Mouse (Mus musculus): ENCODE measurements around the gene Bcl2l15. TPM values are rescaled to one million over a fixed set of nuclear protein-coding genes. Genes with fewer than 3 reads are reported as not detected.
A peak's percentile ranks its signal among the peaks of the same experiment; 100 is the strongest.

Bcl2l15 gene
- total and polyA plus RNA-seq, 3 experiments = 0.11 TPM; not detected in 2

- Histone ChIP-seq H3K4me3 (ENCODE audit: control insufficient read depth in 1 of 2, insufficient read depth in 1 of 2, low read depth in 2 of 2, low read length in 2 of 2) (no peak overlapping the region), H3K27ac (ENCODE audit: control insufficient read depth, low read depth, low read length) (no peak overlapping the region), H3K4me1 (ENCODE audit: control insufficient read depth in 1 of 2, insufficient read depth in 2 of 2, low read length in 2 of 2) (peaks cover 23 to 36% of the 10 kb centered on the region in 2 experiments), H3K27me3 (ENCODE audit: control insufficient read depth in 1 of 2, insufficient read depth in 2 of 2, low read length in 2 of 2) (no peaks in the 10 kb centered on the region), H3K36me3 (ENCODE audit: control insufficient read depth in 1 of 2, insufficient read depth in 2 of 2, low read length in 2 of 2) (peaks cover 0 to 40% of the 10 kb centered on the region in 2 experiments), H3K9ac (ENCODE audit: control insufficient read depth, low read depth, low read length, poor library complexity, severe bottlenecking) (no peak overlapping the region), H3K9me3 (replicated peaks; ENCODE audit: insufficient read depth, low read length) (no peaks in the 10 kb centered on the region), H3K79me2 (ENCODE audit: control insufficient read depth, insufficient read depth, low read length, poor library complexity) (peaks cover 21% of the 10 kb centered on the region)
- TF ChIP-seq EP300 (IDR thresholded peaks at IDR 0.05; ENCODE audit: low read depth in 1 of 2, low read length in 2 of 2) (no peak), MYC (IDR thresholded peaks at IDR 0.05; ENCODE audit: low read depth, low read length) (no peak), BHLHE40 (IDR thresholded peaks at IDR 0.05; ENCODE audit: borderline replicate concordance, low read depth, low read length) (no peak), RCOR1 (IDR thresholded peaks at IDR 0.05; ENCODE audit: low read depth, low read length) (no peak), MYB (IDR thresholded peaks at IDR 0.05; ENCODE audit: low read depth, low read length) (no peak), RAD21 (IDR thresholded peaks at IDR 0.05; ENCODE audit: low read depth, low read length) (no peak), MAX (IDR thresholded peaks at IDR 0.05; ENCODE audit: low read length) (no peak), POLR2AphosphoS2 (IDR thresholded peaks at IDR 0.05; ENCODE audit: low read length) (no peak), SMC3 (IDR thresholded peaks at IDR 0.05; ENCODE audit: low read depth, low read length) (no peak), MXI1 (IDR thresholded peaks at IDR 0.05; ENCODE audit: low read depth, low read length) (no peak)
- no peak for DNase-seq (ENCODE audit: low read depth, low spot score)
Observed at GRCm38 (mm10) chr3:103805671-103806070, 26.7 kb upstream of the Bcl2l15 start.

GRCm38 (mm10) chr3:103808891-103809798, 23.3 kb upstream of the Bcl2l15 start, which contains the start of the genes Dclre1b, Ap4b1 and Gm43064:
Gene Dclre1b (minus strand): TSS chr3:103809444.
Gene Ap4b1 (plus strand): TSS chr3:103809520.
Gene Gm43064 (plus strand): TSS chr3:103809573.
- Histone ChIP-seq H3K9ac (ENCODE audit: control insufficient read depth, low read depth, low read length, poor library complexity, severe bottlenecking) (peak within 1 kb of the TSS; percentile 100), H3K9me3 (replicated peaks; ENCODE audit: insufficient read depth, low read length) (no peaks in the 10 kb centered on the region), H3K4me1 (ENCODE audit: control insufficient read depth in 1 of 2, insufficient read depth in 2 of 2, low read length in 2 of 2) (peaks cover 4 to 9% of the 10 kb centered on the region in 2 experiments; a peak in 3 of 4 replicates), H3K79me2 (ENCODE audit: control insufficient read depth, insufficient read depth, low read length, poor library complexity) (peaks cover 19% of the 10 kb centered on the region), H3K27ac (ENCODE audit: control insufficient read depth, low read depth, low read length) (peak within 1 kb of the TSS; percentile 97), H3K36me3 (ENCODE audit: control insufficient read depth in 1 of 2, insufficient read depth in 2 of 2, low read length in 2 of 2) (peaks cover 0 to 16% of the 10 kb centered on the region in 2 experiments), H3K4me3 (ENCODE audit: control insufficient read depth in 1 of 2, insufficient read depth in 1 of 2, low read depth in 2 of 2, low read length in 2 of 2) (peak within 1 kb of the TSS; percentile 83 to 100), H3K27me3 (ENCODE audit: control insufficient read depth in 1 of 2, insufficient read depth in 2 of 2, low read length in 2 of 2) (no peaks in the 10 kb centered on the region)
- DNase-seq (ENCODE audit: low read depth, low spot score) = peak; percentile 96
- peak; percentile 91 for TF ChIP-seq HCFC1 (IDR thresholded peaks at IDR 0.05; ENCODE audit: low read depth, low read length)
- TF ChIP-seq CTCF (IDR thresholded peaks at IDR 0.05 in 2 of 3, conservative IDR thresholded peaks at IDR 0.05 in 1 of 3; ENCODE audit: control insufficient read depth in 1 of 3, insufficient read depth in 1 of 3, low read depth in 2 of 3, low read length in 3 of 3, poor library complexity in 1 of 3, severe bottlenecking in 1 of 3) = no peak
- TF ChIP-seq JUND (IDR thresholded peaks at IDR 0.05; ENCODE audit: low read depth, low read length) = no peak
- TF ChIP-seq USF2 (IDR thresholded peaks at IDR 0.05; ENCODE audit: borderline replicate concordance in 1 of 2, insufficient read depth in 1 of 2, low read depth in 1 of 2, low read length in 2 of 2) = no peak
- TF ChIP-seq MEF2A (IDR thresholded peaks at IDR 0.05; ENCODE audit: extremely low read depth, insufficient replicate concordance, low read depth, low read length, poor library complexity, severe bottlenecking) = no peak
- no peak for TF ChIP-seq POLR2AphosphoS5 (IDR thresholded peaks at IDR 0.05; ENCODE audit: borderline replicate concordance, low read depth, low read length)
- peak in 1 of 2 experiments; percentile 46; a peak in 1 of 4 replicates for TF ChIP-seq EP300 (IDR thresholded peaks at IDR 0.05; ENCODE audit: low read depth in 1 of 2, low read length in 2 of 2)
- TF ChIP-seq POLR2AphosphoS2 (IDR thresholded peaks at IDR 0.05; ENCODE audit: low read length) = peak; percentile 71
- TF ChIP-seq MAFK (IDR thresholded peaks at IDR 0.05; ENCODE audit: borderline replicate concordance, low read depth, low read length) = no peak
- TF ChIP-seq MXI1 (IDR thresholded peaks at IDR 0.05; ENCODE audit: low read depth, low read length) = peak; percentile 91
- TF ChIP-seq ZC3H11A (IDR thresholded peaks at IDR 0.05; ENCODE audit: low read depth, low read length) = no peak
- TF ChIP-seq TBP (IDR thresholded peaks at IDR 0.05; ENCODE audit: low read depth, low read length) = peak; percentile 65
- no peak for TF ChIP-seq GATA1 (IDR thresholded peaks at IDR 0.05; ENCODE audit: low read depth, low read length)
- peak; percentile 95 for TF ChIP-seq SIN3A (IDR thresholded peaks at IDR 0.05; ENCODE audit: low read length)
- peak; percentile 65; the same call in 1 of the 2 replicates for TF ChIP-seq KAT2A (conservative IDR thresholded peaks at IDR 0.05; ENCODE audit: low read depth, low read length)
- TF ChIP-seq TCF12 (IDR thresholded peaks at IDR 0.05; ENCODE audit: low read depth, low read length) = peak; percentile 55
- TF ChIP-seq USF1 (IDR thresholded peaks at IDR 0.05; ENCODE audit: low read depth, low read length) = peak; percentile 38; the same call in 1 of the 2 replicates
- TF ChIP-seq SMC3 (IDR thresholded peaks at IDR 0.05; ENCODE audit: low read depth, low read length) = peak; percentile 6; the same call in 1 of the 2 replicates
- no peak for TF ChIP-seq ZNF384 (IDR thresholded peaks at IDR 0.05; ENCODE audit: low read depth, low read length)
- peak; percentile 63 for TF ChIP-seq MAX (IDR thresholded peaks at IDR 0.05; ENCODE audit: low read length)
- TF ChIP-seq TAL1 (IDR thresholded peaks at IDR 0.05; ENCODE audit: low read length) = no peak
- peak; percentile 84 for TF ChIP-seq NRF1 (IDR thresholded peaks at IDR 0.05; ENCODE audit: insufficient read depth, low read depth, low read length, poor library complexity, severe bottlenecking)
- peak; percentile 80 for TF ChIP-seq NELFE (IDR thresholded peaks at IDR 0.05; ENCODE audit: low read depth, low read length)
- 0 out of 2 replicates have a peak, but pooled peaks have one; percentile 16 for TF ChIP-seq RCOR1 (IDR thresholded peaks at IDR 0.05; ENCODE audit: low read depth, low read length)
